Mouse (Mus musculus) heart, embryonic 14.5 days (tissue): ENCODE measurements around the gene Bbc3. TPM values are rescaled to one million over a fixed set of nuclear protein-coding genes. Genes with fewer than 3 reads are reported as not detected.
"Not testable (repeated sequence)": the region's sequence is repeated elsewhere in the genome, so short reads cannot be mapped to it uniquely, and the experiment has no call there.

Source experiments
- ATAC-seq: fragments of 200-750 bp; cut with Nextera tagmentation; 2 replicates; pipeline ENCODE4 v1.8.0; 2017; ENCODE audit warnings: low read depth, moderate TSS enrichment; ENCODE audit not compliant: insufficient number of reproducible peaks, insufficient read depth, low FRiP score
- H3K27ac ChIP-seq, 2 experiments: fragments of 200-500 bp in 1 of 2; fragments of 300-500 bp in 1 of 2; sonication (generic) in 1 of 2; replicated peaks in 1 of 2; 2 replicates each; pipeline ENCODE4 v1.5.1; 2012 to 2014; ENCODE audit warnings: low read depth in 2 of 2, low read length in 2 of 2, control low read depth in 1 of 2, mild to moderate bottlenecking in 1 of 2, mixed read lengths in 1 of 2; ENCODE audit not compliant: control insufficient read depth in 1 of 2, insufficient read depth in 1 of 2
- H3K27me3 ChIP-seq: fragments of 300-500 bp; sonication (generic); 2 replicates; pipeline ENCODE4 v1.6.1; 2014; ENCODE audit warnings: mild to moderate bottlenecking, low read length, control low read depth; ENCODE audit not compliant: control insufficient read depth, insufficient read depth
- H3K36me3 ChIP-seq: fragments of 300-500 bp; sonication (generic); 2 replicates; pipeline ENCODE4 v1.6.1; 2014; ENCODE audit warnings: mild to moderate bottlenecking, control low read depth, low read length, mixed read lengths; ENCODE audit not compliant: control insufficient read depth, insufficient read depth
- H3K4me1 ChIP-seq, 2 experiments: fragments of 200-500 bp in 1 of 2; fragments of 300-500 bp in 1 of 2; sonication (generic) in 1 of 2; 2 replicates each; pipeline ENCODE4 v1.6.1; 2012 to 2014; ENCODE audit warnings: low read length in 2 of 2, control low read depth in 1 of 2, mixed read lengths in 1 of 2; ENCODE audit not compliant: control insufficient read depth in 2 of 2, insufficient read depth in 2 of 2
- H3K4me2 ChIP-seq: fragments of 300-500 bp; sonication (generic); 2 replicates; pipeline ENCODE4 v1.6.1; 2014; ENCODE audit warnings: mild to moderate bottlenecking, low read length
- H3K4me3 ChIP-seq, 2 experiments: fragments of 200-500 bp in 1 of 2; fragments of 300-500 bp in 1 of 2; sonication (generic) in 1 of 2; 2 replicates each; pipeline ENCODE4 v1.5.1; 2012 to 2014; ENCODE audit warnings: low read length in 2 of 2, mild to moderate bottlenecking in 2 of 2, control low read depth in 1 of 2, low read depth in 1 of 2, moderate library complexity in 1 of 2; ENCODE audit not compliant: control insufficient read depth in 1 of 2, insufficient read depth in 1 of 2
- H3K9ac ChIP-seq: fragments of 300-500 bp; sonication (generic); 2 replicates; pipeline ENCODE4 v1.6.1; 2014; ENCODE audit warnings: mild to moderate bottlenecking, low read length
- H3K9me3 ChIP-seq: fragments of 300-500 bp; sonication (generic); 2 replicates; pipeline ENCODE4 v1.6.1; 2016; ENCODE audit warnings: low read length, control low read depth; ENCODE audit not compliant: control insufficient read depth
- WGBS: fragments of 180-500 bp; shearing (Covaris S2); extraction: QIAGEN DNeasy Blood & Tissue Kit; methylation state at CpG from one replicate; pipeline ENCODE4 v1.1.7; 2014; 5-methylcytosine and 5-hydroxymethylcytosine counted together
- polyA plus RNA-seq: library from polyadenylated mRNA; unstranded; fragments of >200 nt; fragmentation: Nextera tagmentation; extraction: Ambion mirVana; gene quantifications from 2 replicates; pipeline ENCODE4 v1.2.1, GENCODE M21; 2014

The Bbc3 gene
- polyA plus RNA-seq = 3.8 and 5.2 TPM in 2 replicates

- WGBS = 25% methylated on average over 1 of the region's 1 CpGs
- H3K9me3 ChIP-seq, ATAC-seq, H3K27me3 ChIP-seq, H3K36me3 ChIP-seq: not testable (repeated sequence)
- peak within 1 kb of the TSS; percentile 35 to 99 for H3K27ac ChIP-seq
- H3K4me2 ChIP-seq = peak within 1 kb of the TSS; percentile 98
- peak within 1 kb of the TSS; percentile 90 to 94 for H3K4me3 ChIP-seq
- H3K4me1 ChIP-seq = peaks cover 10 to 24% of the 10 kb centered on the region in 2 experiments
- peak within 1 kb of the TSS; percentile 97 for H3K9ac ChIP-seq
Observed at GRCm38 (mm10) chr7:16308093-16308492, at the start of gene Bbc3. Bbc3 (plus strand) TSS chr7:16308393.

GRCm38 (mm10) chr7:16259110-16259590 lies 49.0 kb upstream of the Bbc3 start, which contains the start of gene C5ar1:
C5ar1 (minus strand) TSS chr7:16259540.
- no peaks in the 10 kb centered on the region for H3K27me3 ChIP-seq
- 86% methylated on average over 5 of the region's 5 CpGs for WGBS
- no peak for ATAC-seq
- H3K36me3 ChIP-seq = no peaks in the 10 kb centered on the region
- no peak within 1 kb of the TSS for H3K27ac ChIP-seq
- no peak within 1 kb of the TSS for H3K4me3 ChIP-seq
- no peaks in the 10 kb centered on the region for H3K4me1 ChIP-seq
- H3K9ac ChIP-seq = no peak within 1 kb of the TSS
- no peak within 1 kb of the TSS for H3K4me2 ChIP-seq
- H3K9me3 ChIP-seq = no peaks in the 10 kb centered on the region

GRCm38 (mm10) chr7:16261097-16261496 lies 47.1 kb upstream of the Bbc3 start:
- Histone ChIP-seq H3K9ac (no peak overlapping the region), H3K9me3 (0 out of 2 replicates have a peak, but pooled peaks cover 7% of the 10 kb centered on the region), H3K36me3 (no peaks in the 10 kb centered on the region), H3K27ac (no peak overlapping the region), H3K4me2 (no peak overlapping the region), H3K4me3 (no peak overlapping the region), H3K27me3 (no peaks in the 10 kb centered on the region), H3K4me1 (no peaks in the 10 kb centered on the region)
- whole genome bisulfite sequencing = 47% methylated on average over 1 of the region's 1 CpGs
- ATAC-seq = no peak

GRCm38 (mm10) chr7:16263015-16263787 lies 45.0 kb upstream of the Bbc3 start:
- H3K4me2 ChIP-seq = no peak overlapping the region
- no peaks in the 10 kb centered on the region for H3K36me3 ChIP-seq
- no peak for ATAC-seq
- 0 out of 2 replicates have a peak, but pooled peaks cover 7% of the 10 kb centered on the region for H3K9me3 ChIP-seq
- no peak overlapping the region for H3K4me3 ChIP-seq
- H3K27me3 ChIP-seq = no peaks in the 10 kb centered on the region
- H3K4me1 ChIP-seq = no peaks in the 10 kb centered on the region
- H3K9ac ChIP-seq = no peak overlapping the region
- H3K27ac ChIP-seq = no peak overlapping the region
- WGBS = 26% methylated on average over 8 of the region's 8 CpGs

- no peaks in the 10 kb centered on the region for H3K27me3 ChIP-seq
- no peaks in the 10 kb centered on the region for H3K4me1 ChIP-seq
- 0 out of 2 replicates have a peak, but pooled peaks cover 7% of the 10 kb centered on the region for H3K9me3 ChIP-seq
- no peak for ATAC-seq
- no peak overlapping the region for H3K4me2 ChIP-seq
- no peak overlapping the region for H3K9ac ChIP-seq
- no peak overlapping the region for H3K4me3 ChIP-seq
- no peaks in the 10 kb centered on the region for H3K36me3 ChIP-seq
- H3K27ac ChIP-seq = no peak overlapping the region
- 73% methylated on average over 5 of the region's 5 CpGs for WGBS
Observed at GRCm38 (mm10) chr7:16263843-16264242, 44.4 kb upstream of the Bbc3 start.

GRCm38 (mm10) chr7:16265856-16266255 lies 42.3 kb upstream of the Bbc3 start:
- Histone ChIP-seq H3K9me3 (0 out of 2 replicates have a peak, but pooled peaks cover 7% of the 10 kb centered on the region), H3K27ac (no peak overlapping the region), H3K36me3 (no peaks in the 10 kb centered on the region), H3K4me1 (no peaks in the 10 kb centered on the region), H3K27me3 (no peaks in the 10 kb centered on the region), H3K4me3 (no peak overlapping the region), H3K9ac (no peak overlapping the region), H3K4me2 (no peak overlapping the region)
- WGBS = 80% methylated on average over 11 of the region's 11 CpGs
- no peak for ATAC-seq

GRCm38 (mm10) chr7:16266593-16266992 lies 41.6 kb upstream of the Bbc3 start:
- not testable (repeated sequence) for H3K36me3 ChIP-seq, H3K4me2 ChIP-seq, H3K4me1 ChIP-seq, H3K9ac ChIP-seq, H3K27ac ChIP-seq, ATAC-seq, H3K9me3 ChIP-seq, H3K27me3 ChIP-seq, H3K4me3 ChIP-seq
- WGBS = 79% methylated on average over 7 of the region's 7 CpGs
